Mouse (Mus musculus) hindbrain, embryonic 15.5 days (tissue): Measurements from ENCODE around the gene Itfg2. TPM values are rescaled to one million over a fixed set of nuclear protein-coding genes. Genes with fewer than 3 reads are reported as not detected.

Source experiments
- ATAC-seq: fragments of 200-750 bp; cut with Nextera tagmentation; 2 replicates; pipeline ENCODE4 v1.8.0; 2017; ENCODE audit warnings: low read depth, moderate number of reproducible peaks, moderate TSS enrichment; ENCODE audit not compliant: low FRiP score
- H3K27ac ChIP-seq: fragments of 300-500 bp; sonication (generic); replicated peaks from 2 replicates; pipeline ENCODE4 v1.5.1; 2015; ENCODE audit warnings: mild to moderate bottlenecking, inconsistent platforms
- H3K27me3 ChIP-seq: fragments of 300-500 bp; sonication (generic); 2 replicates; pipeline ENCODE4 v1.6.1; 2015; ENCODE audit warnings: control low read depth, inconsistent platforms
- H3K36me3 ChIP-seq: fragments of 300-500 bp; sonication (generic); 2 replicates; pipeline ENCODE4 v1.6.1; 2015; ENCODE audit warnings: control low read depth, inconsistent platforms
- H3K4me1 ChIP-seq: fragments of 300-500 bp; sonication (generic); replicated peaks from 2 replicates; pipeline ENCODE4 v1.6.1; 2015; ENCODE audit warnings: control low read depth, inconsistent platforms
- H3K4me2 ChIP-seq: fragments of 300-500 bp; sonication (generic); 2 replicates; pipeline ENCODE4 v1.6.1; 2015; ENCODE audit warnings: moderate library complexity, mild to moderate bottlenecking, inconsistent platforms
- H3K4me3 ChIP-seq: fragments of 300-500 bp; sonication (generic); 2 replicates; pipeline ENCODE4 v1.5.1; 2015; ENCODE audit warnings: mild to moderate bottlenecking, inconsistent platforms
- H3K9ac ChIP-seq: fragments of 300-500 bp; sonication (generic); 2 replicates; pipeline ENCODE4 v1.6.1; 2015; ENCODE audit warnings: inconsistent platforms
- H3K9me3 ChIP-seq: fragments of 300-500 bp; sonication (generic); 2 replicates; pipeline ENCODE4 v1.6.1; 2016; ENCODE audit warnings: control low read depth, inconsistent platforms
- WGBS: fragments of 180-500 bp; shearing (Covaris S2); methylation state at CpG from one replicate; pipeline ENCODE4 v1.1.7; 2015; 5-methylcytosine and 5-hydroxymethylcytosine counted together
- polyA plus RNA-seq: library from polyadenylated mRNA; unstranded; fragments of >200 nt; fragmentation: Nextera tagmentation; extraction: Ambion mirVana; gene quantifications from 2 replicates; pipeline ENCODE4 v1.2.1, GENCODE M21; 2015

The Itfg2 gene
- polyA plus RNA-seq, 1 experiment from 2014 or later = 43.9 TPM

DNA sequence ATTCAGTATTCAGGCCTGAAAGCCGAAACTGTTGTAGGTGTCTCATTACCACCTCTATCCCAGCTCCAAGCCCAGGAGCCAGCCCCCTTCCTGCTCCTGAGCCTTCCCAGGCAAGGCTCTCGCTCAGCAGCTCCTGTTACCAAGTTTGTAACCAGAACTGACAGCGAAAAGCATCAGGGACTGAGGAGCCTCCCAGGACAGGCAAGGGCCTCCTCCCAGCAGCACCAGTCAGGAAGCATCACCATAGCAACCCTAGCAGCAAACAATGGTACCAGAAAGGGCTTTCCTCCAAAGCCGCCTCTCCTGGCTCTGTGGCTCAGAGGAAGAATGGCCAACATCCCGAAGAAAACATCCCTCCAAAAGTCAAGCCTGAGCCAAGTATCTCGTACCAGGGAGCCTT is 49.5 kb downstream of the Itfg2 start, which contains the start of the genes Tex52 and Gm44596:
Tex52 (plus strand) TSS at position 265 of the 400 bp plus-strand sequence.
Gm44596 (plus strand) TSS at position 312 of the 400 bp plus-strand sequence.
- Histone ChIP-seq H3K27me3 (no peaks in the 10 kb centered on the region), H3K9ac (no peak within 1 kb of the TSS), H3K9me3 (no peaks in the 10 kb centered on the region), H3K4me2 (0 out of 2 replicates have a peak within 1 kb of the TSS, but pooled peaks have one; percentile 4), H3K4me1 (peaks cover 7% of the 10 kb centered on the region), H3K27ac (peak within 1 kb of the TSS; percentile 50), H3K4me3 (no peak within 1 kb of the TSS), H3K36me3 (0 out of 2 replicates have a peak, but pooled peaks cover 3% of the 10 kb centered on the region)
- 10% methylated on average over 6 of the region's 6 CpGs for WGBS
- peak; percentile 78 for ATAC-seq

- Histone ChIP-seq H3K36me3 (0 out of 2 replicates have a peak, but pooled peaks cover 3% of the 10 kb centered on the region), H3K4me3 (no peak overlapping the region), H3K27me3 (no peaks in the 10 kb centered on the region), H3K4me1 (peaks cover 4% of the 10 kb centered on the region), H3K27ac (no peak overlapping the region), H3K4me2 (no peak overlapping the region), H3K9ac (no peak overlapping the region), H3K9me3 (no peaks in the 10 kb centered on the region)
- WGBS = 95% methylated on average over 5 of the region's 5 CpGs
- no peak for ATAC-seq
Observed at GRCm38 (mm10) chr6:128370040-128370439, 54.7 kb downstream of the Itfg2 start.

DNA sequence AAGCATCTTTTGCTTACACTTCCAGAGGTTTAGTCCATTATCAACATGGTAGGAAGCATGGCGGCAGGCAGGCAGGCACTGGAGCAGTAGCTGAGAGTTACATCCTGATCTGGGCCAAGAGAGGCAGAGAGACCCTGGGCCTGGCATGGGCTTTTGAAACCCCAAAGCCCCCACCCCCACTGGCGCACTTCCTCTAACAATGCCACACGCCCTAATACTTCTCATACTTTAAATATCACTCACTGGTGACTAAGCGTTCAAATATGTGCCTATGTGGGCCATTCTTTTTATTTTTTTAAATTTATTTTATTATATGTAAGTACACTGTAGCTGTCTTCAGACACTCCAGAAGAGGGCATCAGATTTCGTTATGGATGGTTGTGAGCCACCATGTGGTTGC is 58.3 kb downstream of the Itfg2 start:
- Histone ChIP-seq H3K4me2 (no peak overlapping the region), H3K9me3 (no peaks in the 10 kb centered on the region), H3K4me1 (peaks cover 11% of the 10 kb centered on the region), H3K4me3 (no peak overlapping the region), H3K36me3 (0 out of 2 replicates have a peak, but pooled peaks cover 2% of the 10 kb centered on the region), H3K27ac (no peak overlapping the region), H3K9ac (no peak overlapping the region), H3K27me3 (no peaks in the 10 kb centered on the region)
- 96% methylated on average over 5 of the region's 5 CpGs for WGBS
- ATAC-seq = no peak

- H3K27me3 ChIP-seq = no peaks in the 10 kb centered on the region
- no peak overlapping the region for H3K4me3 ChIP-seq
- no peak overlapping the region for H3K4me2 ChIP-seq
- H3K27ac ChIP-seq = no peak overlapping the region
- no peaks in the 10 kb centered on the region for H3K9me3 ChIP-seq
- no peak overlapping the region for H3K9ac ChIP-seq
- H3K36me3 ChIP-seq = no peaks in the 10 kb centered on the region
- WGBS = 68% methylated on average over 6 of the region's 6 CpGs
- no peak for ATAC-seq
- peaks cover 28% of the 10 kb centered on the region for H3K4me1 ChIP-seq
Observed at GRCm38 (mm10) chr6:128364721-128365120, 60.0 kb downstream of the Itfg2 start.

DNA sequence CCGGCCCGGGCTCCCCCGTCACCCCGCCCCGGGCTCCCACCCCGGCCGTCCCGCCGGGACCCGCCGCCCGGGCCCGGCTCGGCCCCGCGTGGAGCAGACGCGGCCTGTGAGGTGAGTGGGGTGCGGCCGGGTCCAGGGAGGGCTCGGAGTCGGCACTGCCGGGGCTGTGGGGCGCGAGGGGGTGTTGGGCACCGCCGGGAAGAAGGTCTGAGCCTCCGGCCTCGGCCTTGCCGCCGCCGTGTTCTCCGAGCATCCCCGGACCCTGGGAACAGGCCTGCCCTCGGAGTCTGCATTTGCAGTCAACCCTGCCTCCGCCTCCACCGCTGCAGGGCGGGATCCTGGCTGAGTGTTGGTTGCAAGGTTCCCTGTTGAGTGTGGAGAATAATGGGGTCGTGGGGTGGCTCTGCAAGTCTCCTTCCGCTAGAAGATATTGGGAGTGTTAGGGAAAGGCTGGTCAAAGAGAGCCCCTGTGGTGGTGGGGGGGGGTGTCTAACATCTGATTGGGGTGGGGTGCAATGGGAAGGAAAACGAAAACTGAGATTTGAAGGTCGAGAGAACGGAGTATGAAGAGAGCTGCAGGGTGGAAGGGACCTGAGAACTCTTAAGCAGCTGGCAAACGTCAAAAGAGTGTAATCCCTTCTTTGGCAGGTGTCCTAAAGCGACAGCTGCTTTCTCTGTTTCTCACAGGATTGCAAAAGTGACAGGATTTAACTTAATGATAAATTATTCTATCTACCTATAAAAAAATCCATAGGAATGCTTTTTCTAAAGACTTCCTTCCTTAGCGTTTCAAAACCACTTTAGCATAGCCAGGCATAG is 61.5 kb downstream of the Itfg2 start:
- no peaks in the 10 kb centered on the region for H3K9me3 ChIP-seq
- peak; percentile 15; the same call in 1 of the 2 replicates for ATAC-seq
- H3K9ac ChIP-seq = peak overlapping the region; percentile 69
- H3K4me3 ChIP-seq = peak overlapping the region; percentile 66
- peak overlapping the region; percentile 90 for H3K27ac ChIP-seq
- H3K36me3 ChIP-seq = peaks cover 7% of the 10 kb centered on the region; the same call in 1 of the 2 replicates
- 2% methylated on average over 46 of the region's 46 CpGs for WGBS
- peak overlapping the region; percentile 99 for H3K4me2 ChIP-seq
- H3K27me3 ChIP-seq = no peaks in the 10 kb centered on the region
- peaks cover 35% of the 10 kb centered on the region for H3K4me1 ChIP-seq

DNA sequence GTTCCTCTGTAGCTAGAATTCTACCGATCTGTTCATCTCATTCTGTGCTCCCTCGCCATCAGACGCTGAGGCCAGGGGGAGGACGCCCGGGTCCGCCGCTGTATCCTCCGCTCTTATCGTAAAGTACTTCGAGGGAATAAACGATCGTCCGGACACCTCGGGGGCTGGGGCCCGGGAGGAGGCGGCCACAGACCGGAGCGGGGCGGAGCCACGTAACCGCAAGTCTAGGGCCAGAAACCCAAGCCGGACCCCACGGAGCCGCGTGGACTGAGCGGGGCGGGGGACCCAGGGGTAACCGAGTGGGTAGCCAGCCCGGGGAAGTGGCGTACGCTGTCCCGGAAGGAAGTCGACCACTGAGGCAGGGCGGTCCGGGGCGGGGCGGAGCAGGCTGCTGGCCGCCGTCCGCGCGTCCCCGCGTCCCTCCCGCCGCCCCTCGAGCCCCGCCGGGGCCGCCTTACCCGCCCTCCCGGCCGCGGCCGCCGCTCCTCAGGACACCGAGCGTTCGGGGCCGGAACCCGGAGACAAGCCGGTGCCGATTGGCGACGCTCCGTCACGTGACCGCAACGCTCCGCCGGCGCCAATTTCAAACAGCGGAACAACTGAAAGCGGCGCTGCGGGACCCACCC is 62.2 kb downstream of the Itfg2 start, which contains the start of the genes Rhno1 and Foxm1:
Rhno1 (minus strand) TSS at position 531 of the 626 bp plus-strand sequence.
Foxm1 (plus strand) TSS at position 587 of the 626 bp plus-strand sequence.
- H3K36me3 ChIP-seq = peaks cover 8% of the 10 kb centered on the region; the same call in 1 of the 2 replicates

GRCm38 (mm10) chr6:128361901-128362300 is 62.8 kb downstream of the Itfg2 start:
- WGBS = 11% methylated on average over 9 of the region's 9 CpGs
- Histone ChIP-seq H3K4me3 (peak overlapping the region; percentile 66), H3K9ac (peak overlapping the region; percentile 69), H3K27me3 (no peaks in the 10 kb centered on the region), H3K4me2 (peak overlapping the region; percentile 99), H3K36me3 (peaks cover 11% of the 10 kb centered on the region; the same call in 1 of the 2 replicates), H3K4me1 (peaks cover 35% of the 10 kb centered on the region), H3K27ac (peak overlapping the region; percentile 90), H3K9me3 (no peaks in the 10 kb centered on the region)
- ATAC-seq = no peak

More for the DNA sequence above, 62.2 kb downstream of the Itfg2 start, which contains the start of the genes Rhno1 and Foxm1:
- Histone ChIP-seq H3K9me3 (no peaks in the 10 kb centered on the region), H3K4me3 (peak within 1 kb of the TSS; percentile 66), H3K27me3 (no peaks in the 10 kb centered on the region), H3K27ac (peak within 1 kb of the TSS; percentile 90), H3K4me1 (peaks cover 35% of the 10 kb centered on the region), H3K9ac (peak within 1 kb of the TSS; percentile 69), H3K4me2 (peak within 1 kb of the TSS; percentile 99)
- under 1% methylated on average over 66 of the region's 76 CpGs for WGBS
- ATAC-seq = peak; percentile 90

Other genes starting within 250 kb of the Itfg2 start
- 0.47 and 0.49 TPM in 2 replicates for gene Tead4, start 124.1 kb downstream of the Itfg2 start, polyA plus RNA-seq
- 15.9 and 16.5 TPM in 2 replicates for gene Tulp3, start 69.1 kb downstream of the Itfg2 start, polyA plus RNA-seq
- 80.7 and 83.5 TPM in 2 replicates for gene Rhno1, start 62.0 kb downstream of the Itfg2 start, polyA plus RNA-seq
- 9.0 and 10.5 TPM in 2 replicates for gene Foxm1, start 62.0 kb downstream of the Itfg2 start, polyA plus RNA-seq
- gene Tex52, start 49.5 kb downstream of the Itfg2 start, polyA plus RNA-seq = 0.26 and 0.39 TPM in 2 replicates
- not detected in 2 replicates for gene Gm44596, start 49.4 kb downstream of the Itfg2 start, polyA plus RNA-seq
- 9.8 and 10.4 TPM in 2 replicates for gene Nrip2, start 25.6 kb downstream of the Itfg2 start, polyA plus RNA-seq
- 338 and 368 TPM in 2 replicates for gene Fkbp4, start 13.7 kb upstream of the Itfg2 start, polyA plus RNA-seq
- 0.31 and 0.48 TPM in 2 replicates for gene Pzp, start 101.8 kb upstream of the Itfg2 start, polyA plus RNA-seq
- gene A2ml1, start 156.7 kb upstream of the Itfg2 start, polyA plus RNA-seq = 2.7 and 3.7 TPM in 2 replicates
- not detected in 2 replicates for gene Klrb1a, start 198.6 kb upstream of the Itfg2 start, polyA plus RNA-seq
- gene Clec2h, start 237.5 kb upstream of the Itfg2 start, polyA plus RNA-seq = not detected in 2 replicates